Mouse (Mus musculus): ENCODE data around the gene Tmem43.

DNA sequence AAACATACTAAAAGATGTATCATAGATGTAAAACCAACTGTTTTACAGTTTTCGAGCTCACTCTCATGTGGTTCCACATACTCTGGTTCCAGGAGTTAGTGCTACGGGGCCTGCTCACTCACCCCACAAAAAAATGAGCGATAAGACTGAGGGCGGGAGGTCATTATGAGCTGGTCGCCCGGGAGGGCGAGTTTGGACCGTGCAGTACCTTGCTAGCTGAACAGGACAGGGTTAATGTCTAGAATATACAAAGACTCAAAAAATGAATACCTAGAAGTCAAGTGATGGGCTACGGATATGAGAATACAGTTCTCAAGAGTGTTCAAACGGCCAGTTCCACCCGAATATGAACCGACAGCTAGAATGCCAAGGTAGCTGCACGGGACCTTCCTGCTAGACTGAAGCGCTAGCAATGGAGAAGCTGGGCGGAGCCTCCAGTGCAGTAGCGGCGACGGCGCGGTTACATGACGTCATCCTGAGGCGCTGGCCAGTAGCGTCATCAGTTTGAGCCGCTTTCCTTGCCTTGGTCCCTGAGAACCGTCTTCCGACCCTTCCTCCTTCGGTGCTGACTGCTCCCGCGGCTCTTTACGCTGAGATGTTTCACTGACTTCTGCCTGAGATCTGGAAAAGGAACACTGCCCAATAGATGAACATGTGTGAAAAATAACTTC lies 32.9 kb upstream of the Tmem43 start:
- TF ChIP-seq CTCF (IDR thresholded peaks at IDR 0.05; ENCODE audit: control insufficient read depth, insufficient read depth, insufficient read length) (no peak), MYOG (IDR thresholded peaks at IDR 0.05; ENCODE audit: control insufficient read depth, extremely low read depth, insufficient read length) (no peak), USF1 (IDR thresholded peaks at IDR 0.05; ENCODE audit: low read depth) (peak; percentile 0), MYOD1 (IDR thresholded peaks at IDR 0.05; ENCODE audit: control insufficient read depth, insufficient read length, low read depth) (no peak), CEBPB (IDR thresholded peaks at IDR 0.05; ENCODE audit: low read depth) (no peak)

All from C2C12 (cell line).